Mouse (Mus musculus) testis, postnatal 10 days (tissue): ENCODE measurements around the gene Ppp2r5e.

Experiments used
- DNase-seq: peaks from one replicate; pipeline ENCODE4 v3.0.0; 2021; ENCODE audit warnings: low spot score

The Ppp2r5e gene

DNA sequence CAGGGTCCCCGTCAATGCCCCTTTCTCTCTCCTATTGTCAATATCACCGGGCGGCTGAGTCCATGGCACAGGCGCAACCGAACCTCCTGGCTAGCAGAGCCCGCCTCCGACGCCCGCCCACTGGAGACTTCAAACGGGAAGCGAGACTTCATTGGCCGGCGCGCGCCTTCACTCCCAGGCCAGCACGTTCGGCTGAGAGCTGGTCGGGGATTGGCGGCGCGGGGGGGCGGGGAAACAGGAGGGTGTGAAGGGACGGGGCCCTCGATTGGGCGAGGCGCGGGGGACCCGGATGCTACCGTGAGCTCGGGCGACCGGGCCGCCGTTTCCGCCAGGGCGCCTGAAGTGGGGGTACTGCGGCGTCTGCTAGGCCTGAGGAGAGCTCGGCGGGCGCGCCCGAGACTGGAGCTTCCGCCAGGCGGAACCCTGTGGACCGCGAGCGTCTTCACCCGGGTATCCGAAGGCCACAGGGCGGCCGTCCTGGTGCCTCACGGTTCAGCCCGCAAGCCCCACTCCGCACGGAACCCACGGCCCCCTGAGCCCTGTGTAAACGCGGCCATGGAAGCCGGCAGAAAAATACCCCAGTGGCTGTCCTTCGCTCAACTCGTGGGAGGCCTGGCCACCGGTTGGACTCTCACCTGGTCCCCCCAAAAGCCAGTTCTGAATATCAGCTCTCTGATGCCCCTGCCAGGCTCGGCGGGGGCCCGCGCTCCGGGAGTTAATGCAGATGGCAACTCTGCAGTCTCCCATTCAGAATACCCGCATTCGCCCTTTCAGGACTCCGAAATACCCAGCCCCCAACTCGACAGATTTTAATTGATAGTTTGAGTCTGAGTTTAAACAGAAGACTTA is at the start of gene Ppp2r5e:
Gene Ppp2r5e, minus strand, starts transcription at position 92 of the 849 bp plus-strand sequence.
- DNase-seq = peak; percentile 100

- no peak for DNase-seq
These were observed 49.7 kb upstream of the Ppp2r5e start for GRCm38 (mm10) chr12:75645780-75646179.

GRCm38 (mm10) chr12:75641726-75642125 is 45.7 kb upstream of the Ppp2r5e start:
- DNase-seq = no peak

- DNase-seq = no peak
These were observed 42.3 kb upstream of the Ppp2r5e start for GRCm38 (mm10) chr12:75638345-75638744.

DNA sequence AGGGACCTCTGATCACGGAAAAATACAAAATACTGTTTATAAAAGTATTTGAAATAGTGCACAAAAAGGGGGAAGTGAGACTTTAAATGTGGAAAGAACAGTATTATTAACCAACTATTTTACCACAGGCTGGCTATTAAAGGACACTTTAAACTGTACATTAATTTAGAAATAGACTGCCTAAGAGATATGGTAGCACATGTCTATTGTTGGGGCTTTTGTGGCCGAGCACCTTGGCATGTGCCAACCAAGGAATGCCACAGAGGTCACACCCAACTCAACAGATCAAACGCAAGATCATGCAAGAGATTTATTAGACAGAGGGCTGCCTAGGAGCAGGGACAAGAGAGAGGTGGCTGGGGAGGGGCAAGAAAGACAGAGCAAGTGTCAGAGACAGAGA is 41.1 kb upstream of the Ppp2r5e start:
- DNase-seq = no peak

DNA sequence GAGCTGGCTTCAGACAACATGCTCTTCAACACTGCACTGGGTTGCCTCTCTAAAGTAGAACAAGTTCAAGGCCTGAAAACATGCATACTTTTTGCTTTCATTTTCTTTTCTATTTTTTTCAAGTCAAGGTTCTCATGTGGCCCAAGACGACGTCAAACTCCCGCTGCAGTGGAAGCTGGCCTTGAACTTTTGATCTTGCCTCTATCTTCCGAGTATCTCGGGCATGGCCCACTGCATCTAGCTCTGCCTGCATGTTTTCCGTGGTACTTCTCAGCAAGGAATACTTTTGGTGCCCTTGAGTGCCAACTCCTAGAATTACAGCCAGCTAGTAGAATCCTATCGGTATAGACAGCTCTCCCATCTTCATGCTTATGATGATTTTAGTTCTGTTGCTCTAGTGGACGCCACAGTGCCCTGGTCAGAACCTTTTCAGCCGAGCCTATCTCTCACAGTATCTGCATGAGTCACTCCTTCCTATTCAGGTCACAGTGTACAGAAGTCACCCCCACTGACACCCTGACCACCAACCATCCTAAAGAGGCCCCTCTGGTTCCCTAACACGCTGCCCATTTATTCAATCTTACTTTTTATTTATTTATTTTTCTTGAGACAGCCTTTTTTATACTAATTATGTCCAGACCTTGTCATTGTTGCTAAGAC is 39.9 kb upstream of the Ppp2r5e start:
- no peak for DNase-seq

- DNase-seq = no peak
These were observed 33.6 kb upstream of the Ppp2r5e start for GRCm38 (mm10) chr12:75629618-75630017.

GRCm38 (mm10) chr12:75623292-75623691 is 27.2 kb upstream of the Ppp2r5e start:
- no peak for DNase-seq

GRCm38 (mm10) chr12:75622835-75623234 is 26.8 kb upstream of the Ppp2r5e start:
- no peak for DNase-seq

DNA sequence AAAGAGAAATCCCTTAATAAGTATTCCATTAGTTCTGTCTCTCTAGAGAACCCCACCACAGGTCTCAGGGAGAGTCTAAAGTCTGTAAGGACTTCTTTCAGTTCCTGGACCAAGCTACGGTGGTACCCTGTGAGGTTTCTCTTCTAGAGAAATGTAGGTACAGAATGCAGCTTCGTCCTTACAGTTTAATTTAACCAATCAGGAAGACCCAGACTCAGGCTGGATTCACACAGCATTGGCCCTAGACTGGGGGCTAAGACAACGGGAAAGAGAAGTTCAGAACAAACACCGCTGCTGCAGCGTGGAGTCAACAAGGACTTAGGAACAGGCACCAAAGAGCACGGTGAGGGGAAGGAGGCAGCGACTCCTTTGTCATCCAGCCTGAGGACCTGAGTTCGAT is 20.8 kb upstream of the Ppp2r5e start:
- no peak for DNase-seq

GRCm38 (mm10) chr12:75616158-75616791 is 20.2 kb upstream of the Ppp2r5e start:
- no peak for DNase-seq

- DNase-seq = no peak
These were observed 19.5 kb upstream of the Ppp2r5e start for GRCm38 (mm10) chr12:75615556-75615955.

DNA sequence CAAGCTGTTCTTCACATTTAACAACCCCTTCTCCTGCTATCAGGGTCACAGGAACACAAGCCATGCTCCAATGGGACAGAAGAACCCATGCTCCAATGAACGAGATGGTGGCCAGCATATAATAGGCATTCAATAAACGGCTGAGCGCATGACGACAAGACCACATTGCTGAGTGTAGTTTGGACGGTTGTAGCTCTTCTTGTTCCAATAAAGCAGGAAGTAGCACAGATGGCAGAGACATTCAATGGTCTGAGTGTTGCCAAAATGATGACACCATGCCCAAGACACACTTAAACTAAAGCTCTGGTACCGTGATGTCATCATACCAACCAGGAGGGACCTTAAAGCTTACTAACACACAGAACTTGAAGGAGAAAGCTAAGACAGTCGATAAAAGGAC is 16.7 kb upstream of the Ppp2r5e start:
- DNase-seq = no peak

DNA sequence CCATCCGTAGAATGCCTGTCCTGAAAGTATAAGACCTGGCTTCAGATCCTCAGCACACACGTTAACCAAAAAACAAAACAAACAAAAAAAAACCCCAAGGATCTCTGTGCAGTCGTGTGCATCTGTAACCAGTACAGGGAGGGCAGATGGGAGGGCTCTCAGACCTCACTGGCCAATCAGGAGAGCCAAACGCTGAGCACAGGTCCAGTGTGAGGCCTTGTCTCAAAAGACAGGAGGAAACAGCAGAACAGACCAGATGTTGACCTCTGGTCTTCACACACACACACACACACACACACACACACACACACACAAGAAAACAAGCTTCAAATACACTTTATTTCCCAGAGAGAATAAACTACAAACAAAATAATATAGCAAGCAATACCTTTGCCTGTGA is 3.4 kb upstream of the Ppp2r5e start:
- peak; percentile 54 for DNase-seq

- no peak for DNase-seq
These were observed 2.9 kb upstream of the Ppp2r5e start for GRCm38 (mm10) chr12:75598988-75599387.

- DNase-seq = no peak
These were observed 1.7 kb upstream of the Ppp2r5e start for GRCm38 (mm10) chr12:75597707-75598106.

DNA sequence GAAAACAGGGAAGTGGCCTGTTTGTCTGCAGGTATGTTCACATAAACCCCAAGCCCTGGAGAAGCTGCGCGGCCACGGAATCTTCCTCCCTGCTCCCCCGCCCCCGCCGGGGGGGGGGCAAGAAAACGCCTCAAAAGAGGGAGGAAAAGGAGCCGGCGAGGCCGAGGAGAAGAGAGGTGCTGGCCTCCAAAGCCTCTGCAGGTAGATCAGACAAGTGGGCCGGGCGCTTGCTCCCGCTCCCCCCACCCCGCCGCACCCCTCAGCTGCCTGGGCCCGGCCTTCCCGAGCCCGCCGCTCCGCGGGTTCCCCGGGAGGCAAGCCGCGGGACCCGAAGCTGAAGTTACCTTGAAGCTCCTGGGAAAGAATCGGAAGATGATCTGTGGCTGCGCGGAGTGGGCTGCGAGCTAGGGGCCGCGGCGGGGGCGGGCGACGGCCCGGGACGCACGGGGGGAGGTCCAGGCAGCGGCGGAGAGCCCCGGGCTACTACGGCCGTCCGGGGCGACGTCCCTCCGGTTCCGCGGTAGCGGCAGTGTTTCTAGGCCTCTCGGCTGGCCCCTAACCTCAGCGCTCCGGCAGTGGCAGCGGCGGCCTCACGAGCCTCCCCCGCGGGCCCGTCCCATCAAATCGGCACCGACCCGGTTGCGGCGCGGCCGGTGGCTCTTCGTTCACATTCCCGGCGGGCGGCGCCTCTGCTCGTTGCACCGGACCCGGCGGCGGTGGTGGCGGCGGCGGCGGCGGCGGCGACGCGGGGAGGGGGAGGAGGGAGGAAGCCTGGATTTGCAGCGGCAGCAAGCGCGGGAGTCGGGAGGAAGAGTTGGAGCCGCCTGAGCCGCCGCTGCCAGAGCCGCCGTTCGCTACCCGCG is 523 bp downstream of the Ppp2r5e start:
- peak; percentile 68 for DNase-seq

DNA sequence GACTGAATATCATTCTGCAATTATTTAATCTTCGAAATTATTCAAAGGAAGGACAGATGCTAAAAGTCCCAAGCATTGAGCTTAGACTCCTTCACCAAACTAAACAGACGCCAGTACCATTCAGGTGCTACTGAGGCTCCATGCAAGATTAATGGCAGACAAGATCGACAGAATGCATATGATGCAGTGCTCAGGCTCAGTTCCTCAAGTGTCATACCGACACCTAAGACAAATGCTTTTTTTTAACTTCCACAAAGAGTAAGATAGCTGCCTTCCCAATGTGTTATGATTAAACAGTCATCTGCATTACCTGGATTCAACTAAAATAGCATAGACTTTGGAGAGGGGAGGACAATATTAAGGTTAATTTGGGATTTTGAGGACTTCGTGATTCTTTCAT is 1.6 kb downstream of the Ppp2r5e start:
- DNase-seq = no peak

DNA sequence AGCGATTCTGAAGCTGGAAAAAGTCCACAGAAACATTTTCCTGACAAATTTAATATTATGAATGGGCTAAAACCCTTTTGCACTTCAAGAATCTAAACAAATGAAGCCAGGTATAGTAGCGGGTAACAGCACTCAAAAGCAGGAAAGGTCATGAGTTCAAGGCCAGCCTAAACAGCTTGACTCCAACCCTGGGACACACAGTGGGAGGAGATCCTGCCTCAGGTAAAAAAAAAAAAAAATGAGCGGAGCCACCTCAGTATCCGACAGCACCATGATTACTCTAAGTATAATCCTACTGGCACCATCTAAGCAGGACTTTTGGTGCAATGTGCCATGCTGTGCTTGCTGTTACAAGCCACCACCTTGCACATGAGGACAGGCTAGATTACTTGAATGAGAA is 2.2 kb downstream of the Ppp2r5e start:
- DNase-seq = no peak

DNA sequence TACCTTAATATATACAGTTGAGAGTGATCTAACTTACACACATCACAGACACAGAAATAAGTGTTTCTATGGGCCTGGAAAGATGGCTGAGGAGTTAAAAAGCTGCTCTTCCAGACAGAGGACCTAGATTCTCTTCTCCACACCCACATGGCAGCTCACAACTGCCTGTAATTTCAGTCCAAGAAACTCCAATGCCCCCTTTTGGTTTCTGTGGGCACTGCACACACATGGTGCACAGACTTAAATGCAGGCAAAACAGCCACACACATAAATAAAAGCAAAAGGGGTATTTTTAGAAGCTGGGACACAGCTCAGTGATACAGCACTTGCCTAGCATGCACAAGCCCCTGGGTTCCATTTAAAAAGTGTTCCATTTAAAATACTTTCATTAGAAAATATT is 8.5 kb downstream of the Ppp2r5e start:
- no peak for DNase-seq

GRCm38 (mm10) chr12:75583776-75584175 is 12.3 kb downstream of the Ppp2r5e start:
- no peak for DNase-seq

- DNase-seq = no peak
These were observed 17.0 kb downstream of the Ppp2r5e start for GRCm38 (mm10) chr12:75579076-75579475.
